Mouse (Mus musculus): ENCODE measurements around the gene Tbc1d14. TPM values are rescaled to one million over a fixed set of nuclear protein-coding genes. Genes with fewer than 3 reads are reported as not detected.

The Tbc1d14 gene
- polyA plus RNA-seq, 1 experiment from 2014 or later: 49.9 TPM

- Histone ChIP-seq H3K9ac (ENCODE audit: low read depth, low read length) (no peak overlapping the region), H3K4me1 (ENCODE audit: control insufficient read depth, insufficient read depth, low read length) (0 out of 2 replicates have a peak, but pooled peaks cover 4% of the 10 kb centered on the region), H3K27ac (ENCODE audit: low read depth, low read length) (no peak overlapping the region), H3K27me3 (ENCODE audit: control insufficient read depth, insufficient read depth, low read length) (no peaks in the 10 kb centered on the region), H3K4me2 (replicated peaks; ENCODE audit: low read depth, low read length) (no peak overlapping the region), H3K36me3 (ENCODE audit: control insufficient read depth, insufficient read depth, low read length) (peaks cover 64% of the 10 kb centered on the region), H3K4me3 (ENCODE audit: low read length) (no peak overlapping the region), H3K9me3 (ENCODE audit: control insufficient read depth, low read length) (no peaks in the 10 kb centered on the region)
- 97% methylated on average over 9 of the region's 9 CpGs for WGBS
- ATAC-seq (ENCODE audit: low FRiP score, low TSS enrichment): no peak
Observed at GRCm38 (mm10) chr5:36494709-36495108, 98.4 kb downstream of the Tbc1d14 start.

GRCm38 (mm10) chr5:36493919-36494318 is 99.2 kb downstream of the Tbc1d14 start:
- peaks cover 61% of the 10 kb centered on the region for H3K36me3 ChIP-seq (ENCODE audit: control insufficient read depth, insufficient read depth, low read length)
- no peak overlapping the region for H3K9ac ChIP-seq (ENCODE audit: low read depth, low read length)
- H3K9me3 ChIP-seq (ENCODE audit: control insufficient read depth, low read length): no peaks in the 10 kb centered on the region
- 85% methylated on average over 6 of the region's 6 CpGs for whole genome bisulfite sequencing
- no peak overlapping the region for H3K4me3 ChIP-seq (ENCODE audit: low read length)
- ATAC-seq (ENCODE audit: low FRiP score, low TSS enrichment): no peak
- H3K27ac ChIP-seq (ENCODE audit: low read depth, low read length): no peak overlapping the region
- H3K4me1 ChIP-seq (ENCODE audit: control insufficient read depth, insufficient read depth, low read length): 0 out of 2 replicates have a peak, but pooled peaks cover 4% of the 10 kb centered on the region
- H3K27me3 ChIP-seq (ENCODE audit: control insufficient read depth, insufficient read depth, low read length): no peaks in the 10 kb centered on the region
- H3K4me2 ChIP-seq (replicated peaks; ENCODE audit: low read depth, low read length): no peak overlapping the region

- H3K36me3 ChIP-seq (ENCODE audit: control insufficient read depth, insufficient read depth, low read length): peaks cover 29% of the 10 kb centered on the region
- no peak overlapping the region for H3K4me2 ChIP-seq (replicated peaks; ENCODE audit: low read depth, low read length)
- 56% methylated on average over 2 of the region's 2 CpGs for WGBS
- H3K9ac ChIP-seq (ENCODE audit: low read depth, low read length): no peak overlapping the region
- H3K4me3 ChIP-seq (ENCODE audit: low read length): no peak overlapping the region
- peaks cover 10% of the 10 kb centered on the region; the same call in 1 of the 2 replicates for H3K4me1 ChIP-seq (ENCODE audit: control insufficient read depth, insufficient read depth, low read length)
- no peak overlapping the region for H3K27ac ChIP-seq (ENCODE audit: low read depth, low read length)
- H3K9me3 ChIP-seq (ENCODE audit: control insufficient read depth, low read length): no peaks in the 10 kb centered on the region
- ATAC-seq (ENCODE audit: low FRiP score, low TSS enrichment): no peak
- H3K27me3 ChIP-seq (ENCODE audit: control insufficient read depth, insufficient read depth, low read length): peaks cover 5% of the 10 kb centered on the region; the same call in 1 of the 2 replicates
Observed at GRCm38 (mm10) chr5:36489225-36489624, 103.9 kb downstream of the Tbc1d14 start.

DNA sequence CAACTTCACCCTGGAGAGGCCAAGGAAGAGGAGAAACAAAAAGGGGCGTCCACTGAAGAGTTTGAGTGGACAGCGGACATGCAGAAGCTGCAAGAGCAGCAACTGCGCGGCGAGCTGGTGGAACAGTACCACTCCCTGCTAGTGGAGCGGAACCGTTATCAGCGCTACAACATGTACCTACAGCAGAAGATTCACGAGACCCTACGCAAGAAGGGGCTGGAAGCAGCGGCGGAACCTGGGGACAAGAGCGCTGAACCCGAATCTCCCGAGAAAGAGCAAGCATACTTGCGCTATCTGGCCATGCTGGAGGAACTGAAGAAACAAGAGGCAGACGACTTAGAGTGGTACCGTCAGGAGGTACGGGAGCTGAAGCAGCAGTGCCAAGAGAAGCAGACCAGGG is 107.8 kb downstream of the Tbc1d14 start:
- H3K4me3 ChIP-seq (ENCODE audit: low read length): peak overlapping the region; percentile 88
- 36% methylated on average over 19 of the region's 19 CpGs for WGBS
- ATAC-seq (ENCODE audit: low FRiP score, low TSS enrichment): no peak
- no peaks in the 10 kb centered on the region for H3K9me3 ChIP-seq (ENCODE audit: control insufficient read depth, low read length)
- peaks cover 21% of the 10 kb centered on the region for H3K4me1 ChIP-seq (ENCODE audit: control insufficient read depth, insufficient read depth, low read length)
- peak overlapping the region; percentile 47; the same call in 1 of the 2 replicates for H3K9ac ChIP-seq (ENCODE audit: low read depth, low read length)
- H3K36me3 ChIP-seq (ENCODE audit: control insufficient read depth, insufficient read depth, low read length): no peaks in the 10 kb centered on the region
- H3K4me2 ChIP-seq (replicated peaks; ENCODE audit: low read depth, low read length): peak overlapping the region; percentile 97
- no peak overlapping the region for H3K27ac ChIP-seq (ENCODE audit: low read depth, low read length)
- peaks cover 5% of the 10 kb centered on the region; the same call in 1 of the 2 replicates for H3K27me3 ChIP-seq (ENCODE audit: control insufficient read depth, insufficient read depth, low read length)

DNA sequence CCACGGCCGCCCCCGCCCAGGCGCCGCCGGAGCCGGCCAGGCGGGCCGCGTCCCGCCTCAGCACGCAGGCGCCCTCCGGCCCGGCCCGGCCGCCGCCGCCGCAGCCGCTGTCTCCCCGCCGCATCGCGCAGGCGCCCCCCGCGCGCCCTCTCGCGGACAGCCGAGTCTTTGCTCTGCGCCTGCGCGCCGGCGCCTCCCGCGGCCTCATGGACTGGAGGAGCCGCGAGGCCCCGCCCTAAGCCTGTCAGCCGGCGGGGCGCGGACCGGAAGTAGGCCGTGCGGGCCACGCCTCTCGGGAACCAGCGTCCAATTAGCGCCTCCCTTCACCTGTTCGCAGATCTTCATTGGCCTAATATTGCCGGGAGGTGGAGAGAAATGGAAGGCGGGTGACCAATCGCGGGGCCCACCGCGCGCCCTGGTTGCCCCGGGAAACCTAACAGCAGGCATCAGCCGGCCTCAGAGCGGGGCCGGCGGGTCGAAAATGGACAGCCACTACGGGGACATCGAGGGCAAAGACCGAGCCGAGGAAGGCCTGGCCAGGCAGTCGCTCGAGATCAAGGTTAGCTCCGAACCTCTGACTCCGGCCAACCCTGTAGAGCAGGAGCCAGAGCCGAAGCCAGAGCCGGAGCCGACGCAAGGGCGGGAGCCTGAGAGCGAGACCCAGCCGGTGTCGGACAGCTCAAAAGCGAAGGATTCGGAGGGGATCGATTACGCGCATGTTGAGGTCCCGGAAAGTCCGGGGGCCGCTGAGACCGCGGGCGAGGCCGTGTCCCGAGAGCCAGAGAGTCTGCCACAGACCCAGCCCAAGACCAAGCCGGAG is 108.7 kb downstream of the Tbc1d14 start, which contains the start of the genes Tada2b and Ccdc96:
TSS of gene Tada2b (minus strand) at position 115 of the 820 bp plus-strand sequence.
TSS of gene Ccdc96 (plus strand) at position 418 of the 820 bp plus-strand sequence.
- Histone ChIP-seq H3K9me3 (ENCODE audit: control insufficient read depth, low read length) (no peaks in the 10 kb centered on the region), H3K9ac (ENCODE audit: low read depth, low read length) (peak within 1 kb of the TSS; percentile 92), H3K27ac (ENCODE audit: low read depth, low read length) (no peak within 1 kb of the TSS), H3K27me3 (ENCODE audit: control insufficient read depth, insufficient read depth, low read length) (peaks cover 5% of the 10 kb centered on the region; the same call in 1 of the 2 replicates), H3K4me3 (ENCODE audit: low read length) (peak within 1 kb of the TSS; percentile 88), H3K4me2 (replicated peaks; ENCODE audit: low read depth, low read length) (peak within 1 kb of the TSS; percentile 97), H3K36me3 (ENCODE audit: control insufficient read depth, insufficient read depth, low read length) (no peaks in the 10 kb centered on the region), H3K4me1 (ENCODE audit: control insufficient read depth, insufficient read depth, low read length) (peaks cover 17% of the 10 kb centered on the region)
- peak; percentile 99 for ATAC-seq (ENCODE audit: low FRiP score, low TSS enrichment)
- under 1% methylated on average over 95 of the region's 97 CpGs for WGBS

DNA sequence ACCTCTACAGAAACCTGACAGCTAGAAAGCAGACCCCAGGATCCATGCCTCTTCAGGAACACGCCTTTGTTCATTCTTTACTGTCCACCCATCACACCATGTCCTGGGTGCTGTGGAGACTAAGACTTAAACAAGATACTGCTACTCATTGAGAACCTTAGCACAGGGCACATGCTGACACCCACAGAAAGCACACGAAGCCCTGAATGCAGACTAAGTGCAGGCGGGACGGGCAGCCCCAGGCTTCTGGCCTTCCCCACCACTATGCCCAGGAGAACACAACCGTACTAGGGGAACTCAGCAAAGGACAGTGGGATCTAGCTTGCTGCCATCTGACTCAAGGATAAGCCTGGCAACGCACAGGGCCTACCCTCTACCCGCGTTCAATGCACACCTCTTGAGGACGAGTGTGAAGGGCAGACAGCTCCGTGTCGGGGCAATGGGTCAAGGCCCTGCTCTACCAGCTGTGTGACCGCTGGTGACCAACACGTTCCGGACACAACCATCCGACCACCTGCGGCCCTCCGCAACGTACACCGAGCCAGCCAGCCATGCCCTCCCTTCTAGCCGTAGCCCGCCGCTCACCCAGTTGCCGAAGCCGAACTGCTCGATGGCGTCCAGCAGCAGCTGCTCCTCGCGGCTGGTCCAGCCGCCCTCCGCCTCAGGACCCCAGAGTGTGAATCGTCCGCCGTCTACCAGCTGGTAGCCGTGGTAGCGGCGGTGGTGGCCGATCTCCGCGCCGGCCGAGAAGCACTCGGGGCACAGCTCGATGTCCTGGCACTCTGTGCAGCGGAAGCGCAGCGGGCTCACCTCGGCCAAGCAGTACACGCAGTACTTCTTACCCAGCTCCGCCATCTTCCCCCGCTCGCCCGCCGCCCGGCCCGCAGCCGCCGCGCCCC is 109.6 kb downstream of the Tbc1d14 start:
- Histone ChIP-seq H3K27ac (ENCODE audit: low read depth, low read length) (no peak overlapping the region), H3K27me3 (ENCODE audit: control insufficient read depth, insufficient read depth, low read length) (peaks cover 5% of the 10 kb centered on the region; the same call in 1 of the 2 replicates), H3K4me1 (ENCODE audit: control insufficient read depth, insufficient read depth, low read length) (peaks cover 17% of the 10 kb centered on the region), H3K9me3 (ENCODE audit: control insufficient read depth, low read length) (no peaks in the 10 kb centered on the region), H3K4me3 (ENCODE audit: low read length) (peak overlapping the region; percentile 88), H3K4me2 (replicated peaks; ENCODE audit: low read depth, low read length) (peak overlapping the region; percentile 86), H3K36me3 (ENCODE audit: control insufficient read depth, insufficient read depth, low read length) (no peaks in the 10 kb centered on the region), H3K9ac (ENCODE audit: low read depth, low read length) (peak overlapping the region; percentile 92)
- peak; percentile 45 for ATAC-seq (ENCODE audit: low FRiP score, low TSS enrichment)
- 1% methylated on average over 57 of the region's 58 CpGs for WGBS

- WGBS: 68% methylated on average over 1 of the region's 1 CpGs
- no peak overlapping the region for H3K27ac ChIP-seq (ENCODE audit: low read depth, low read length)
- no peak overlapping the region for H3K4me2 ChIP-seq (replicated peaks; ENCODE audit: low read depth, low read length)
- H3K27me3 ChIP-seq (ENCODE audit: control insufficient read depth, insufficient read depth, low read length): peaks cover 5% of the 10 kb centered on the region; the same call in 1 of the 2 replicates
- no peak overlapping the region for H3K4me3 ChIP-seq (ENCODE audit: low read length)
- no peak for ATAC-seq (ENCODE audit: low FRiP score, low TSS enrichment)
- H3K4me1 ChIP-seq (ENCODE audit: control insufficient read depth, insufficient read depth, low read length): peaks cover 17% of the 10 kb centered on the region
- H3K9me3 ChIP-seq (ENCODE audit: control insufficient read depth, low read length): no peaks in the 10 kb centered on the region
- peaks cover 6% of the 10 kb centered on the region; the same call in 1 of the 2 replicates for H3K36me3 ChIP-seq (ENCODE audit: control insufficient read depth, insufficient read depth, low read length)
- no peak overlapping the region for H3K9ac ChIP-seq (ENCODE audit: low read depth, low read length)
Observed at GRCm38 (mm10) chr5:36481114-36481513, 112.0 kb downstream of the Tbc1d14 start.

DNA sequence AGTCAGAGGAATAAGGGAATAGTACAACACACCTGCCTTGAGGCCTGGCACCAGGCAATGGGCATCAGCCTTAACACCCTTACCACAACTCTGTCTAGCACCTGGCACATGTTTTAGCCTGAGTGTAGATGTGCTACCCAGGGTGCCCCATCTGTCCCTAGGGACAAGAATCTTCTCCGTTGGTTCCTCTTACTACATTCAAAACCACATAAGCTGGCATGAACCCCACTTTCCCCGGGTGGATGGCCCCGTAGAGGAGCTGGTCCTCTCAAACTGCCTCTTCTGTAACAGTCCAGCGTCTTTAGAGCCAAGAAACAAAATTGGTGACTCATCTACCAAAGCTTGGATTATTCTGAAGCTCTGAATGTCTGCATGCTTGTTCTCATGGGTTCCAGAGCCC is 112.7 kb downstream of the Tbc1d14 start:
- H3K27me3 ChIP-seq (ENCODE audit: control insufficient read depth, insufficient read depth, low read length): peaks cover 3% of the 10 kb centered on the region; the same call in 1 of the 2 replicates
- H3K4me2 ChIP-seq (replicated peaks; ENCODE audit: low read depth, low read length): no peak overlapping the region
- peaks cover 17% of the 10 kb centered on the region for H3K4me1 ChIP-seq (ENCODE audit: control insufficient read depth, insufficient read depth, low read length)
- no peaks in the 10 kb centered on the region for H3K9me3 ChIP-seq (ENCODE audit: control insufficient read depth, low read length)
- H3K4me3 ChIP-seq (ENCODE audit: low read length): no peak overlapping the region
- H3K9ac ChIP-seq (ENCODE audit: low read depth, low read length): no peak overlapping the region
- H3K36me3 ChIP-seq (ENCODE audit: control insufficient read depth, insufficient read depth, low read length): peaks cover 6% of the 10 kb centered on the region; the same call in 1 of the 2 replicates
- 90% methylated on average over 4 of the region's 4 CpGs for whole genome bisulfite sequencing
- no peak for ATAC-seq (ENCODE audit: low FRiP score, low TSS enrichment)
- no peak overlapping the region for H3K27ac ChIP-seq (ENCODE audit: low read depth, low read length)

Measured in kidney, embryonic 14.5 days (tissue).